Comparison of ENCODE assay signal across 14 mouse cellular contexts in genomic region chr14:18463230-18463873, GRCm38 (mm10).
A peak's percentile ranks its signal among the peaks of the same experiment; 100 is the strongest.
DNase-seq lines count a peak whose midpoint lies in the region; ATAC-seq and TF ChIP-seq lines count a peak whose summit lies in the region.
"Had no signal": no experiment of that assay in that cellular context is flagged by ENCODE, and none has a peak within 500 bp of the region (broad histone marks: within the 10 kb centered on the region; RNA-seq: fewer than 3 reads in every experiment).

No protein-coding gene starts in this region.

- H3K9ac ChIP-seq in forebrain, embryonic 13.5 days = no peak overlapping the region
- no peak overlapping the region for H3K9ac ChIP-seq in hindbrain, postnatal 0 days (replicated peaks; ENCODE audit: low read length)
- no peak overlapping the region for H3K9ac ChIP-seq in hindbrain, embryonic 11.5 days (ENCODE audit: low read depth, low read length)
- H3K9ac ChIP-seq in stomach, embryonic 16.5 days (ENCODE audit: low read length) = no peak overlapping the region
- H3K9ac ChIP-seq: liver, embryonic 13.5 days; neural tube, embryonic 13.5 days had no signal

- no peak overlapping the region for H3K4me3 ChIP-seq in forebrain, embryonic 13.5 days
- H3K4me3 ChIP-seq in forebrain, embryonic 10.5 days = no peak overlapping the region
- H3K4me3 ChIP-seq in hindbrain, postnatal 0 days (ENCODE audit: low read length) = no peak overlapping the region
- H3K4me3 ChIP-seq in hindbrain, embryonic 11.5 days (ENCODE audit: low read depth, low read length) = no peak overlapping the region
- H3K4me3 ChIP-seq in stomach, embryonic 16.5 days (replicated peaks; ENCODE audit: low read length) = no peak overlapping the region
- H3K4me3 ChIP-seq: liver, embryonic 13.5 days; neural tube, embryonic 13.5 days had no signal

- H3K27ac ChIP-seq in forebrain, embryonic 13.5 days = no peak overlapping the region
- H3K27ac ChIP-seq in forebrain, embryonic 10.5 days = no peak overlapping the region
- no peak overlapping the region for H3K27ac ChIP-seq in hindbrain, postnatal 0 days
- H3K27ac ChIP-seq in hindbrain, embryonic 11.5 days (ENCODE audit: low read depth, low read length) = no peak overlapping the region
- no peak overlapping the region for H3K27ac ChIP-seq in stomach, embryonic 16.5 days (ENCODE audit: low read length)
- H3K27ac ChIP-seq: liver, embryonic 13.5 days; neural tube, embryonic 13.5 days had no signal

- no peaks in the 10 kb centered on the region for H3K36me3 ChIP-seq in forebrain, embryonic 13.5 days (ENCODE audit: poor library complexity, severe bottlenecking)
- H3K36me3 ChIP-seq in forebrain, embryonic 10.5 days (replicated peaks) = no peaks in the 10 kb centered on the region
- H3K36me3 ChIP-seq in hindbrain, postnatal 0 days (ENCODE audit: insufficient read depth, low read length) = no peaks in the 10 kb centered on the region
- no peaks in the 10 kb centered on the region for H3K36me3 ChIP-seq in hindbrain, embryonic 11.5 days (ENCODE audit: control insufficient read depth, insufficient read depth, low read length)
- H3K36me3 ChIP-seq in stomach, embryonic 16.5 days (ENCODE audit: control insufficient read depth, insufficient read depth, low read length) = no peaks in the 10 kb centered on the region
- H3K36me3 ChIP-seq: liver, embryonic 13.5 days; neural tube, embryonic 13.5 days had no signal

- WGBS in forebrain, embryonic 13.5 days = 23% methylated on average over 14 of the region's 14 CpGs
- WGBS in forebrain, embryonic 10.5 days = 30% methylated on average over 14 of the region's 14 CpGs
- WGBS in hindbrain, postnatal 0 days = 31% methylated on average over 14 of the region's 14 CpGs
- 34% methylated on average over 14 of the region's 14 CpGs for WGBS in hindbrain, embryonic 11.5 days
- WGBS in stomach, embryonic 16.5 days = 36% methylated on average over 14 of the region's 14 CpGs

- peak overlapping the region; percentile 36 for H3K4me2 ChIP-seq in forebrain, embryonic 13.5 days
- H3K4me2 ChIP-seq in hindbrain, postnatal 0 days (ENCODE audit: low read depth, low read length) = peak overlapping the region; percentile 35
- H3K4me2 ChIP-seq in hindbrain, embryonic 11.5 days (replicated peaks; ENCODE audit: low read depth, low read length) = no peak overlapping the region
- H3K4me2 ChIP-seq in stomach, embryonic 16.5 days (ENCODE audit: low read depth, low read length) = peak overlapping the region; percentile 21; the same call in 1 of the 2 replicates
- H3K4me2 ChIP-seq: liver, embryonic 13.5 days; neural tube, embryonic 13.5 days had no signal

- H3K9me3 ChIP-seq in forebrain, embryonic 13.5 days (replicated peaks) = no peaks in the 10 kb centered on the region
- H3K9me3 ChIP-seq in forebrain, embryonic 10.5 days = no peaks in the 10 kb centered on the region
- H3K9me3 ChIP-seq in hindbrain, postnatal 0 days (ENCODE audit: low read length) = no peaks in the 10 kb centered on the region
- no peaks in the 10 kb centered on the region for H3K9me3 ChIP-seq in hindbrain, embryonic 11.5 days (ENCODE audit: control insufficient read depth, low read length)
- no peaks in the 10 kb centered on the region for H3K9me3 ChIP-seq in stomach, embryonic 16.5 days (replicated peaks; ENCODE audit: control insufficient read depth, low read length)
- H3K9me3 ChIP-seq: liver, embryonic 13.5 days; neural tube, embryonic 13.5 days had no signal

- ATAC-seq in forebrain, embryonic 13.5 days = 0 out of 2 replicates have a peak, but pooled peaks have one; percentile 41
- no peak for ATAC-seq in hindbrain, postnatal 0 days
- no peak for ATAC-seq in hindbrain, embryonic 11.5 days (ENCODE audit: low FRiP score)
- no peak for ATAC-seq in stomach, embryonic 16.5 days (ENCODE audit: insufficient read depth, low FRiP score)

- DNase-seq in forebrain, embryonic 10.5 days (ENCODE audit: extremely low spot score, low spot score) = no peak
- no peak for DNase-seq in hindbrain, postnatal 0 days (ENCODE audit: low spot score)
- DNase-seq in hindbrain, embryonic 11.5 days (ENCODE audit: low spot score) = no peak
- peak; percentile 5 for DNase-seq in right cerebral cortex, adult 18-20 months
- no peak for DNase-seq in right cerebral cortex, postnatal 36 days (ENCODE audit: low spot score in 2 of 2)
- no peak for DNase-seq in ovary, postnatal 36 days (ENCODE audit: low spot score)
- DNase-seq: adrenal gland, adult 8-10 months; cerebellum, adult 11 months; kidney, postnatal 10 days; liver, embryonic 13.5 days; thymus, adult 18-20 months had no signal

- H3K4me1 ChIP-seq in forebrain, embryonic 13.5 days = no peaks in the 10 kb centered on the region
- peaks cover 11% of the 10 kb centered on the region for H3K4me1 ChIP-seq in forebrain, embryonic 10.5 days
- H3K4me1 ChIP-seq in hindbrain, postnatal 0 days (ENCODE audit: insufficient read depth, low read length) = no peaks in the 10 kb centered on the region
- H3K4me1 ChIP-seq in hindbrain, embryonic 11.5 days (replicated peaks; ENCODE audit: control insufficient read depth, insufficient read depth, low read length) = no peaks in the 10 kb centered on the region
- no peaks in the 10 kb centered on the region for H3K4me1 ChIP-seq in stomach, embryonic 16.5 days (ENCODE audit: control insufficient read depth, insufficient read depth, low read length)
- H3K4me1 ChIP-seq: liver, embryonic 13.5 days; neural tube, embryonic 13.5 days had no signal

- no peak for TF ChIP-seq CTCF in hindbrain, postnatal 0 days (IDR thresholded peaks at IDR 0.05; ENCODE audit: low read depth)

- H3K27me3 ChIP-seq in forebrain, embryonic 13.5 days = no peaks in the 10 kb centered on the region
- 0 out of 2 replicates have a peak, but pooled peaks cover 6% of the 10 kb centered on the region for H3K27me3 ChIP-seq in forebrain, embryonic 10.5 days (ENCODE audit: poor library complexity, severe bottlenecking)
- no peaks in the 10 kb centered on the region for H3K27me3 ChIP-seq in hindbrain, postnatal 0 days (ENCODE audit: insufficient read depth, low read length)
- no peaks in the 10 kb centered on the region for H3K27me3 ChIP-seq in hindbrain, embryonic 11.5 days (ENCODE audit: control insufficient read depth, insufficient read depth, low read length)
- H3K27me3 ChIP-seq in stomach, embryonic 16.5 days (ENCODE audit: control insufficient read depth, insufficient read depth, low read length) = no peaks in the 10 kb centered on the region
- H3K27me3 ChIP-seq: liver, embryonic 13.5 days; neural tube, embryonic 13.5 days had no signal
